Mouse (Mus musculus) ovary, postnatal 36 days (tissue): Measurements from ENCODE around the gene Mkln1.

Source experiments
- DNase-seq: peaks from one replicate; pipeline ENCODE4 v3.0.0; 2022; ENCODE audit warnings: low spot score, mixed read lengths

The Mkln1 gene

DNA sequence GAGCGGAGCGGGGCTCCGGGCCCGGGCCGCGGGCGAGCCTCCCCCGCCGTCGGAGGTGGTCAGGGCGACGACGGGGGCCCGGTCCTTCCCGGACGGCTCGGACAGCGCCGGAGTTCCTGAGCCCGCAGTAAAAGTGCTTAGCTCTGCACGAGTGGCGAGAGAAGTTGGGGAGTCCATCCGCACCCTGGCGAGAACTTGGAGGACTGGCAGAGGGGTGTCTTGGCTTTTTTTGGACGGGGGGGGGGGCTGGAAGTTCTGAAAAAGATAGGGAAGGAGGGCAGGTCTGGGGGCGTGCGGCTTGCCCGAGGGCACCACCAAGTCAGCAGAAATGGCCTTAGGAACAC, 643 bp downstream of the Mkln1 start:
- no peak for DNase-seq

DNA sequence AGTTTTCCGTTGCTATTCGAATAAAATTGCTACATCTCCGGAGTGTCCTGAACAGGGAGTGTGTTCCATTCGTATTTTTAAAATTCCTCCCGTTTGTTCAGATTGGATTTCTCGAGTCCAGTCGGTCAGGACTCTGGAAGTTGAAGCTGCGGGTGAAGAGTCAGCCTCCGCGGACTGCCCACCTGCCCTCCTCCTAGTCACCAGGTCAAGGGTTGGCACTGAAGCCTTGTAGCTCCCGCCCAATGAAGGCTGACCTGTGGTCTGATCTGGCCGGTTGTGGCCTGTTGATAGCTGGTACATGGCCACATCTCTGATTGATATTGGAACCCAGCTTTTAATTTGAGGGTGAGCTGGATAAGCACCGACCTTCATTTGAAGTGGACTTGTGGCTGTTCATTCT, 1.0 kb downstream of the Mkln1 start:
- peak; percentile 27 for DNase-seq

DNA sequence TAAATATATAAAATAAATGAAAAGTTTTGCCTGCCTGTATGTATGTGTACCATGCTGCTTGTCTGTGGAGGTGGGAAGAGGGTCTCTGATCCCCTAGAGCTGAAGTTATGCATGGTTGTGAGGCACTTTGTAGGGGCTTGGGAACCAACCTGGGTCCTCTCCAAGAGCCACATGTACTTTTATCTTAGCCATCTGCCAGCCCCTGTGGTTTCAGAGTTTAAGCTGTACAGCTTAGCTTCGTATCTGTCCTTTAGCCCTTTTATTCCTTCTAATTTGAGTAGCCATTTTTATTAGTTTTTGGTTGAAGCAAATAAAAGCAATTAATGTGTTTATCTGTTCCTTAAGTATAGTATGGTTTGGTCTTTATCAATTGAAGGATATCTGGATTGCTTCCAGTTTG, 12.5 kb downstream of the Mkln1 start:
- no peak for DNase-seq

DNA sequence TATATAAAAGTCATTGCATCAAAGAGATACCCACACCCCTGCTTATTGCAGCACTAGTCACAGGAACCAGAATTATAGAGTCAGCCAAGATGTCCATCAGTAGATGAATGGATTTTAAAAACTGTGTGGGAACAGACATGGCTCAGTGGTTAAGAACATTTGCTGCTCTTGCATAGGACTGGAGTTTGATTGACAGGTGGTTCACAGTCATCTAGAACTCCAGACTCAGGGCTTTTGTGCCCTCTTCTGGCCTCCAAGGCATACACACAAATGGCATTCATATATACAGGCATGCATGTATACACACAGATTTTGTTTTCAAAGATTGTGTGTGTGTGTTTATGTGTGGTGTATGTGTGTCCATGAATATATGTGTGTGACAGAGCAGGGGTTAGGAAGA, 14.0 kb downstream of the Mkln1 start:
- no peak for DNase-seq

DNA sequence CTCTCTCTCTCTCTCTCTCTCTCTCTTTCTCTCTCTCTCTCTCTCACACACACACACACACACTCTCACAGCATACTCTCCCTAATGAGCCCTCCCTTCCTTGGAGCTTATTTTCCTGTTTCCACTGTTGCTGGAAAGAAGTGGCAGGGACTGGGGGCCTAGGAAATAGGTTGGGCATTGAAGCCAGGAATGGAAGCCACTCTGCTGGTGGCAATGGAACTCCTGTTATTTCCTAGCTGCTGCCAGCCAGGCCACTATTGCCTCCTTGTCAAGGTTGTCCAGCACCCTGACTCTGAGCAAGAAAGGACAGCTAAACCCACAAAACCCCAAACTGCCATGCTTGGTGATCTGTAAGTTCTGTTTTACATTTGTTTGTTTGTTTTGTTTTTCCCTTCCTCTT, 15.0 kb downstream of the Mkln1 start:
- DNase-seq = no peak

DNA sequence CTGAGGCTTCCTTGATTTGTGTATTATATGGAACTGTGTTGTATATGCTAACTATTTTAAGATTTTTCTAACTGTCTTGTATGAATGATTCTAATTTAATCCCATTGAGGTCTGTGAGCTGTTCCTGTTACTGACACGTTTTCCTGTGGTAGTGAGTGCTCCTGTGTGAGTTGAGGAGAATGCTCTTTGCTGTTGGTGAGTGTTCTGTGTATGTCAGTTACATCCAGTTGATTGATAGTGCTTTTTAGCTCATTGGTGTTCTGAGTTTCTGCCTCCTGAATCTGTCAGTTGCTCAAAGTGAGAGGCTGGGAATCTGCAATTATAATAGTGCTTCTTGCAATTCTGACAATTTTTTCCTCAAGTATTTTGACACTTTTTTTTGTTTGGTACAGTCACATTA, 15.8 kb downstream of the Mkln1 start:
- DNase-seq = no peak

DNA sequence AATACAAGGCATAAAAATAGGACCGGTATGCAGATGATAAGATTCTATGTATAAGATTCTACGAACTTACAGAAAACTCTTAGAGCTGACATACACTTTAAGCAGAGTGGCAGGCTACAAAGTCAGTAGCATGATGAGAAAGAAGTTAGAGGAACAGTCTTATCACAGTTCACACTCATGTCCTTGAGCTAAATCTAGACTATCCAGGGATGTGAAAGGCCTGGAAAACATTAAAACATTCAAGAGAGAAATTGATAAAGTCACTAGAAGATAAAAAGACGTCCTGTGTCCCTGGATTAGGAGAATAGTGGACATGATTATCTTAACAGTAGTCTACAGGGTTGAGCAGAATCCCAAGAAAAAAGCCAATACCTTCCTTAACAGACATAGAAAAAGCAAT, 26.9 kb downstream of the Mkln1 start:
- DNase-seq = no peak

DNA sequence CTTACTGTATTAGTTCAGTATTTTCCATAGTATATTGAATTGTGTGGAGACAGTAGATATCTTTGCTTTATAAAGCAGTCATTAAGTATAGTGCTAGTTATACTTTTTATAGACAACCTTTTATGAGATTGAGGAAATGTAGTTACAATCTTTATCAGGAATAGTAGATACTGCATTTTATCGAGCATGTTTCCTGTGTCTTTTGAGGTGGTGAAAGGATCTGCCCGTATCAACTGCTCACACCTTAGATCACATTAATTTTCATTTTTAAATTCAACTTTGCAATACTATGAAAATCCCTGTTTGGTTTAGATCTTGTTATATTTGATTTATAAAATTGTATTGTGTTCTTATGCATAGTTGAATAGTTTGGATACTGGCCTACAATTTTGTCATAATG, 38.7 kb downstream of the Mkln1 start:
- DNase-seq = no peak

DNA sequence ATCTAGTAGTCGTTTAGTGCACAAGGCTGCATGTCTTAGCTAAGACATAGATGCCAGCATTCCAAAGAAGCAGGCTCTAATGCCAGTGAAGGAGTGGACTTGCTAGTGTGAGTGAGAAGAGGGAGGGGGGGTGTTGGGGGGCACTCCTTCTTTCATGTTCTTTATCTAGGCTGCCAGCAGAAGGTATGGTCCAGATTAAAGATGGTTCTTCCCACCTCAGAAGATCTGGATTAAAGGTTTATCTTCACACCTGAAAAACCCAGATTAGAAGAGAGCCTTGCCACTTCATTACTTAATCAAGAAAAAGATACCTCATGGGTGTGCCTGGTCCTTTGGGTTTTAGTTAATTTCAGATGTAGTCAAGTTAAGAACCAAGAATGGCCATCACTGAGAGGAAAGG, 46.7 kb downstream of the Mkln1 start:
- no peak for DNase-seq

DNA sequence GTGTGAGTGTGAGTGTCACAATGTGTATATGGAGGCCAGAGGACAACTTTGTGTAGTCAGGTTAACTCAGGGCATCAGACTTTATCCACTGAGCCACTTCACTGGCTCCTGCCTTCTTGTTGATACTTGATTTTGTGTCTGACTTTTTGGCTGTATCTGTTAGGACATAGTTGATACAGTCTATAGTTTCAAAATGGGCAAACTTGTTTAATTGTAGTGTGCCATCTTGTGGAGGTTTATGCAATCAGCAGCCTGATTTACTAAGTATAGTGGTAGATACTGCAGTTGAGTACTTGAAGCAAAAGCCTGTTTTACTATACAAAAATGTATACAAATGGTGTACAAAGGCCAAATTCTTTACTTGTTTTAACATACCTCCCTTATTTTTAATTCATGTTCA, 55.2 kb downstream of the Mkln1 start:
- DNase-seq = no peak

DNA sequence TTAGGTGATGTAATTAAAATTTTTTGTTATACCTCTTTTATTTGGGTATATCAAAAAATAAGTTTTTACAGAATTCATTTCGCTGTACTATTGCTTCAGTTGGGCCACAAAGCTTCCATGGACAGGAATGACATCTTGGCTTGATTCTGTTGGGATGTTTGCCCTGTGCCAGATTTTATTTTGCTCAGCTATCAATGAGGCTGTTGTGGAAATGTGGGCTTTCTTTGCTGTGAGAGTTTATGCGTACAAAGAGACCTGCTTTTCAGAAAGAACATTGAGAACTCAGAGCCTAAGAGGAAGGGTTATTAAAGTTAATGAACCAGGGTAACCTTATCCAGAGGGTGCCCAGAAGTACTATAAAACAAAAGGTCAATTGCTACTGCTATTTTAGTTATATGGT, 56.8 kb downstream of the Mkln1 start:
- no peak for DNase-seq

DNA sequence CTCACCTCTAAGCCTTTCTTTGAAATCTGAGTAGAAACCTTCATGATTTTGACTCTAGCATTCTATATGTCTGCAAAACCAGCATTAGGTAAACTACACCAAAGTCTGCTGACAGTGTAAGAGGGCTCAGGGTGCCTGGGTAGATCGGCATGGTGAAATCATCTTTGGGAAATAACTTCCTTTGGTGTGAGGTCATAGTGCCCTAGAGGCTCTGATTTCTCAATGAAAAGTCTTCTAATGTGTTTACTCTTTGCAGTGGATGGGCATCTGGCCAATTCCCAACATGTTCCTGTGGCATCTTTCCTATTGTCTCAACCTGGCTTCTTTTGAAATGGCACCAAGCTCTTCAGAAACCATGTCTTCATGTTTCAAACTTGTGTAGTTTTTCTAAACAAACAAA, 58.5 kb downstream of the Mkln1 start:
- no peak for DNase-seq

DNA sequence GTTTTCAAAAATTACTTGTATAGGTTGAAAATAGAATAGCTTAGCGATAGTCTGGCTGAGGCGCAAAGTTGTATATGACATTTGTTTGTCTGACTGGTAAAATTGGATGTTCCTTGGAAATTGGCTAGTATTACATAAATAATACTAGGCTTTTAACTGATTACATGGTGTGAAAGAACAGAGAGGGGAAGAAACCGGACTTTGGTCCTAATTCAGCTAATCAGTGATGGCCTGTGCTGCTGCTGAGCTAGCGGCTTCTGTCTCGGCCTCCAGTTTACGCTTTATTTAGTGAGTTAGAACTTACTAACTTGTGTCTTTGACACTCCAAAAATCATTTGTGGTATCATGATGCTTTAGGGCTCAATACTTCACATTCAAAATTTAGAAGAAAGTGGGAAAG, 70.9 kb downstream of the Mkln1 start:
- DNase-seq = no peak

DNA sequence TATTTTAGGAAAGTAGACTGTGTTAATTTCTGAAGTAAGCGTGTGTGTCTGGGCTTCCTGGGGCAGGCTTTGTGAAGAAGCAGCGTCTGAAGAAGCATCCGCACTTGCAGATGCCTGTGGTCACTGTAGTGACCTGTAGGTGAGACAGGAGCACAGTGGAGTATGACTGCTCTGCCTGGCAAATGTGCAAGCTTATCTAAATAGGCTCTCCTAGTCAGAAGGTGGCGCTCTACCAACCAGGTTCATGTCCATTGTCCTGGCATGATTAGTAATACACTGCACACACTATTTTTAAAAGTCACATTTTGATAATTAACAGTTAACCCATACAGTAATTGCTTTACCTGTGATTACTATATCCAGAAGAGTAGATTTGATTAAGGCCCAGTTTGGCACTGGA, 79.7 kb downstream of the Mkln1 start:
- no peak for DNase-seq

DNA sequence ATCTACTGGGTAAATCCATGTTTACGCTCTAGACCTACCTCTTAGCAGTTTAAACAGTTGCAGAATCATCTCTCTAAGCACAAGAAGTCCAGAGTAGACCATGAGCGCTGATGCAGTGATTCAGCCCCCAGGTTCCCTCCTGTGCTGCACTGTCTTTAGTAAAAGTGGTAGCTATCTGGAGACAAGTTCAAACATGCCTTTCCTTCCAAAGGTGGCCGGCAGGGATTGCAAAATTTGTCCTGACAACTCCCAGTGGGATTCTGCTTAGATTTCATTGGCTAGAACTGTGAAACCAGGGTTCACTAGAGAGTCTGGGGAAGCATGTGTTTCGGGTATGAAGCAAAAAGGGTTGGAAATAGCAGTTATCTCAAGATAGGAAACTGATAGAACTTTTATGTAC, 81.5 kb downstream of the Mkln1 start:
- DNase-seq = no peak

DNA sequence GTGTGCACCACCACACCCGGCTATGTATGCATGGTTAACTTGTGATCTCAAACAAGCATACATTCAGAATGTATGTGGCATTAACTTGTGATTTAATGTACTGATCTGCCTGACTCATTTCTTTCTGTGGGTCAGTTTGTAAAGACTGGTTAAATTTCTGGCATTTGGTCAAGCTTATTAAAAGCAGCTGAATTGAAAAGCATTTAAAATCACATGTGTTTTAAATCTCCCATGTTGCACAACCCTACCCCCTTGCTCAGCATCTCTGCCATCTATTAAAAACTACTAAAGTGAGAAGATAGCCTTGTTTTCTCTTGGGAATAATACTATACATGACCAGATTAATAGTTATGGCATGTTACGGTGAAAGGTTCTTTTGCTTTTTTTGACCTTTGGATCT, 88.1 kb downstream of the Mkln1 start:
- no peak for DNase-seq

DNA sequence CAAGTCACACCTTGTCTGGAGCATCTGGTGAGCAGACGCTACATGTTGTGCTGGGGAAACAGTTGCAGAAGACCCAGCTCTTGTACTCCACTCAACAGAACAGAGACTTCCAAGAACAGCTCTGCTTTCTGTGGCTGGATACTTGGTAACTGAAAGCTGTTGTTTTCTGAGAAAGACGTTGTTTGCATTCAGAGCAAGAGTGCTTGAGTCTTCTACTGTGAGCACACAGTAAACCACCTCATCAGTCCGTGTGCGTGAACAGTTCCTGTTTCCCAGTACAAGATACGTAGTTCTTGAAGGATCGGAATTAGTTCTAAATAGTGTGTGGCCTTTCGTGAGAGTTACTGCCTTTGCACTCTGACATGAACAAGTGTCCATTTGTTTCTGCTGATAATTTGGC, 91.4 kb downstream of the Mkln1 start:
- no peak for DNase-seq

DNA sequence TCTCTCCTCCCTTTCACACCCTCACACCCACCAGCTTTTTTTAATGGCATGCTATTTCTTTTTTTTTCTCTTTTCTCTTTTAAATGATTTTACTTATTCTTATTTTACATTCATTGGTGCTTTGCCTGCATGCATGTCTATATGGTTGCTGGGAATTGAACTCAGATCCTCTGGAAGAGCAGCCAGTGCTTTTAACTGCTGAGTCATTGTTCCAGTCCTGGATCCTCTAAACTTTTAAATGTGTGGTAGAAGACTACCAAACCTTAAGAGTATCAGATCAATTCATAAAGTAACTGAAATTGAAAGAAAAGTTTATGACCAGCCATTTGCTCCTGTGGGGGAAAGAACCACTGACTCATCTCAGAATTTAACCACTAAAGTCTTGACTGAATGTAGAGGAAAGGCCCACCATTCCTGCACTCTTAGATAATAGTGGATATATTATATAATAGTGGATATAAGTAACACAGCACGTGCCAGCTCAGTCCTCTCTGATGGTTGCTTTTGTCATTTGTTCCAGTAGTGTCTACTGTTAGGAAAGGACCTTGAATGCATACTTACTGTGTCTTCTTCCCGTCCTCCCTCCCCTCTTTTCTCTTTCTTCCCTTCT, 96.7 kb downstream of the Mkln1 start:
- DNase-seq = no peak

DNA sequence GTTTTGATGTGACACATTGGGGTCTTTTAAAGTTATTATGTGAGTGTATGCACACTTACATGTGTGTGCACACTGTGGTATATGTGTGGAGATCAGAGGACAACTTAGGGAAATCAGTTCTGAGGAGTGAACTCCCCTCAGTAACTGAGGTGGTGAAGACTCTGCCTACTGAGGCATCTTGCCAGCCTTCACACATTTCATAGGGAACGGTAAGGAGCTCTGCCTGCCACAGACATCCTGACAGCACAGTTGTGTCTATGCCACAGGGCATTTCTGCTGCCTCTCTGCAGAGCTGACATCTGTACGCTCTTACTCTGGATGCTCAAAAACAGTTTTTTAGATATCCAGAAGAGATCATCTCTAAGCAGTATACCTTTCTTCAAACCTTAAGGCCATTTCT, 97.7 kb downstream of the Mkln1 start:
- no peak for DNase-seq

DNA sequence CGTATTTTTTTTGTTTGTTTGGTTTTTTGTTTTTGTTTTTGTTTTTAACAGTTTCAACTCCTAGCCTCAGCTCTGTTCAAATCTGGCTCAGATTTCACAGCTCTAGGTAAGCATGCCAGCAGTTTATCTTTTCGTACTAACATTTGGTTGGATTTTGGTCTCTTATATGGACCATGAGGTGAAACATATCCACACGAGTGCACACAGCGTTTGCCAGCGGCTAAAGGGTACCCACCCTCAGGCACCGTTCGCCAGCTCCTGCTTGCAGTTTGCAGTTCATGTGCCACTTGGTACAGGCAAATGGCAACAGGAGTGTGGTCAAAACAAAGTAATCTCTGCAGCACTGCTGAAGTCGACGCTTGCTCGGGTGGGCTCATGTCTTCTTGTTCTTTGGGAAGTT, 101.3 kb downstream of the Mkln1 start:
- no peak for DNase-seq

DNA sequence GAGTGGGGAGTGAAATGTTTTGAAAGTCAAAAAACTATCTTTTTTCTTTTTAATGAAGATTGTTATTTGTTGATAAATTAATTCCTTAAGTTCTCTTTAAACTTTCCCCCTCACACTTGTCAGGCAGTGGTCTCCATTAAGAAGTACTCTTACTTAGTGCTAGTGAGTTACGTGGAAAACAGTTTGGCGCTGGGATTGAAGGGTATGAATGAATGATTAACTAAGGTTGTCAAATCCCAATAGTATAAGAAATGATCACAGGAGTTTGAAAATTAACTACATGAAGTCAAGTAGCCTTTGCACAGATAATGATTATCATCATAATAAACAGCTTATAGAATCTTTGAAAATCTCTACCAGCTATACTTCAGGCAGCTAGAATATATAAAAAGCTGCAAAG, 101.7 kb downstream of the Mkln1 start:
- DNase-seq = no peak

DNA sequence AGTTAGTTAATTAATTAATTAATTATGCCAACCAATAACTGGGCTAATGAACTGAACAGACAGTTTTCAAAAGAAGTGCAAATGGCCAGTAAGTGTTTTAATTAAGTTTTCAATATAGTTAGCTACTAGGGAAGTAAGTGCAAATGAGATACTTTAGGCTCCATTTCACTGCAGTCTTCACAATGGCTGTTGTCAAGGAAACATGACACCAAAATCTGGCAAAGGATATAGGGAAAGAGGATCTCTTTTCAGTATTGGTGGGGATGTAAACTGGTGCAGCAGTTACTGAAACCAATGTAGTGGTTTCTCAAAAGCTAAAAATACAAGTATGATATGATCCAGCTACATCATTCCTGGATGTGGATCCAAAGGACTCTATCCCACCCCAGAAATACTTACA, 102.2 kb downstream of the Mkln1 start:
- DNase-seq = no peak

DNA sequence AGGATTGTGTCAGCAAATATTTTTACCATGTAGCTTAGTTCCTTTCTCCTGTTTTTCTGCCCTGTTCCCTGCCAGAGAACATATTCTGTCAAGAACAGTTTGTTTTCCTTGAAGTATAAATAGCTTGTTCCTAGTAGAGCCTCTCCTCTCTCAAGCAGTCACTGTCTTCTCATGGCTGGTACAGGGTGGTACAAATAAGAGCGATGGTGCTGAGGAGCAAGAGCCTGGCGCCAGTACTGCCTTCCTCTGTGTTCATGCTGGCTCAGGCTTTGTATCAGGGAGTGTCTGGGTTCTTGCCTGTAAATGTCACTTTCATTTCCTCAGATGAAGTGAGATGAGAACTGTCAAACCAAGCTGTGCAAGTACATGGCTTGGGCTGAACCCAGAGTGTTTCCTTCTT, 104.1 kb downstream of the Mkln1 start:
- DNase-seq = no peak

DNA sequence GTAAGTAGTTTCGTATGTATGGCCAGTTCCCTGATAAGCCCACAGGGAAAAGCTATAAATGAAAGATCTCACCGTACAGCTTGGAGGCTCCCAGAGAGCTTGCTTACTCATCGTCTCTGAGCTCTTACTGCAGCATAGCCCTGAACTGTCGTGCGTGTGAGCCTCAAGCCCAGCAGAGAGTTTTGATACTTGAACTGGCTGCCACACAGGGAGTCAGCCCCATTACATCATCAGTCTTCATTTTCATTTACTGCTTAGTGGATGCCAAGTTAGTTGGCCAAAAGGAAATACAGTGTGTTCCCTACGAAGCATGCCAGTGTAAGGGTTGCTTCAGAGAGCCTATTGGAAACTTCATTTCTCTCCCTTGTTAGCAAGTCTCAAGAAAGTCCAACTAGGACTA, 115.2 kb downstream of the Mkln1 start:
- no peak for DNase-seq

DNA sequence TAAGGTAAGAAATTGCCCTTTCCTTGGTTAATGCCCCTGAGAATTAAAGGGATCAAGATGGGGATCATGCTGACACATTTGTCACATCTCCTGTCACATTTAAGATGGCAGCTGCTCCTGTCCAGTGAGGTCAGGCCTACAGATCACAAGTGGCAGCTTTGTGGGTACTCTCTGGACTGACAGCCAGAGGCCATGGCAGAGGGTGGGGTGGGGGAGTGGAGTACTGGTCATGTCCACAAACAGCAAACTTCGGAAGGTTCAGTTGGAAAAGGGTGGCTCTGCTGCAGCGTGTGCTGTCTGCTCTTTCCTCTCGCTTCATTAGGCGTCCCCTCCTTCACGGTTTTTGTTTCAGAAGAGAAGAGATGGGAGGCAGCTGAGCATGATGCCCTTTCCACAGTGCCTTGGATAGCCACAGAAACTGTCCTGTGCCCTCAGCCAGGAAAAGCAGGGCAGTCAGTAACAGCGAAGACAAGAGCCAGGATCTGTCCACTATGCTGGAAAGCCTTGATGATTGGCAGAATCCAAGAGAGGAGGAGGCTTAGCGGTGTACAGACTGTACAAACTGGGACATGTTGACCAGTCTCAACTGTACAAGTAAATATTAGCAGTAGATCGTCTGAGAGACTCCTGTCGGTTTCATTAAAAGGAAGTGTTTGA, 119.3 kb downstream of the Mkln1 start:
- DNase-seq = no peak
